Mouse (Mus musculus) kidney, adult 11 months (tissue): ENCODE measurements at regions not wholly inside any gene's neighbourhood (a gene's known extent, or its start where the extent isn't known, plus 50 kb on each side); places are given as distances from the start of the nearest gene placed in this dataset.

Source experiments
- DNase-seq: peaks from one replicate; pipeline ENCODE4 v3.0.0; 2022

GRCm38 (mm10) chr19:22066302-22066701, 72.5 kb upstream of the Trpm3 start:
- DNase-seq: no peak

DNA sequence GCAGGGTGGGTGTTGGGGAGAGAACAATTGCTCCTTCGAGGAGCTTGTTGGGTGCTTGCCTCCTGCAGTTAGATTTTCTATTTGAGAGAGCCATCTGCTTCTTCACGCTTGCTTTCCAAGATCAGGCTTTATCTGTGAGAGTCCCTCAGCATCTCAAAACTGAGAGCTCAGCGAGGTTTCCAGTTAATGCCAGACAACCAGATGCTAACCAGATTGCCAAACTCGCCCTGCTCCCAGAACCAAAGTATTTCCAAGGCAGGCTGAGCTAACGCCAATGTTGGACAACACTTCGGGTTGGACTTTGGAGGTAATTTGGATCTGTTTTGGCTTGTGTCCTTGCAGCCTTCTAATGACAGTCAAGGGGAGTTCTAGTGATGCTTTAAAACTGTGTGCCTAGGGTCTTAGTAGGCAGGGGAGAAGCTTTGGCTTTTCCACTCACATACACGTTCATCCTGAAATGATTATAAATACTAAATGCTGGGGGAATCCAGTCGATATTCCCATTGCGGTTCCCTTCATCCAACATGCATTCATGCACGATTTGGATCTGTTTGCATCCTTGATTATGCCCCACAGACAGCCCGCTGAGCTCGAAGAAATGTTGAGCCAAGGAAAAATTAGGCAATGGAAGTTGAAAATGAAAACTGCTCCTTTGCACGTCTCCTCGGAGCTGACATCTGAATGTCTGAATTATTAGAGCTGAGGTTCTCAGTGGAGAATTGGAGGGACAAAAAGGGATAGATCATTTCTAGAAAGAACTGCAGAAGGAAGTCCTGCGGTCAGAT, 68.4 kb upstream of the Trpm3 start:
- no peak for DNase-seq

GRCm38 (mm10) chr19:22071701-22072100, 67.1 kb upstream of the Trpm3 start:
- DNase-seq: no peak

DNA sequence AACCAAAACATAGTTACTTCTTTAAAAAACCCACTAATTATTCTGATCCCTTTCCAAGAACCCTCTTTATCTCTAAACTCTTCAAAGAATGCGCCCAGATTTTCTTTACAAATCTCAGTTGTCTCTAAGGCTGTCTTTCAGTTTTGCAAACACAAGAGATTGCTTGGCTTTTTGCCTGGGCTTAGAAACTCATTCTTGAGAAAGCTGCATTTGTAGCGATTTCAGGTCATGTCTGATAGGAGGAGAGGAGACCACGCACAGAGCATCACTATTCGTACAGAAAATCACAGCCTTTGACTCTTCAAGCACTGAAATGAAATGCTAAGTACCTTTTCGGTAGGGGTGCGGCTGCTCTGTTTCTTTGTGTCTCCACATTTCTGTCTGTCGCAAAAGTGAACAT, 64.8 kb upstream of the Trpm3 start:
- DNase-seq: no peak

GRCm38 (mm10) chr19:22081448-22081847, 57.4 kb upstream of the Trpm3 start:
- DNase-seq: no peak
